8 mouse cellular contexts compared by ENCODE assay signal in genomic region chr1:119878909-119879308, GRCm38 (mm10). TPM values are rescaled to one million over a fixed set of nuclear protein-coding genes. Genes with fewer than 3 reads are reported as not detected.
A peak's percentile ranks its signal among the peaks of the same experiment; 100 is the strongest.
DNase-seq lines count a peak whose midpoint lies in the region; ATAC-seq and TF ChIP-seq lines count a peak whose summit lies in the region.

No protein-coding gene starts in this region.

- 85% methylated on average over 7 of the region's 7 CpGs for WGBS in heart, embryonic 12.5 days

- intact Hi-C loops in gastrocnemius, adult 2 months (cut with DNase I), result no loop called here

- no peaks in the 10 kb centered on the region for H3K36me3 ChIP-seq in heart, embryonic 12.5 days

- H3K9me3 ChIP-seq in heart, embryonic 12.5 days (replicated peaks), result no peaks in the 10 kb centered on the region

- no peak overlapping the region for H3K4me3 ChIP-seq in heart, embryonic 12.5 days
- H3K4me3 ChIP-seq in gastrocnemius, adult 2 months, result peak overlapping the region; percentile 15; the same call in 1 of the 2 replicates

- no peaks in the 10 kb centered on the region for H3K27me3 ChIP-seq in heart, embryonic 12.5 days (replicated peaks)

- H3K27ac ChIP-seq in heart, embryonic 12.5 days (ENCODE audit: poor library complexity, severe bottlenecking), result no peak overlapping the region
- peak overlapping the region; percentile 16; the same call in 1 of the 2 replicates for H3K27ac ChIP-seq in gastrocnemius, adult 2 months

- no peak for ATAC-seq in heart, embryonic 12.5 days (ENCODE audit: insufficient number of reproducible peaks, low FRiP score)
- ATAC-seq in inflammation-experienced regulatory T-cells, adult 6 months, result no peak

- TF ChIP-seq CTCF in gastrocnemius, adult 2 months (IDR thresholded peaks at IDR 0.05), result no peak

- H3K9ac ChIP-seq in heart, embryonic 12.5 days, result no peak overlapping the region

- no peak overlapping the region for H3K4me2 ChIP-seq in heart, embryonic 12.5 days

- DNase-seq in heart, adult 9 months (ENCODE audit: low spot score in 2 of 2), result peak; percentile 8 to 12
- peak; percentile 86 for DNase-seq in adipocyte (ENCODE audit: low spot score)
- peak; percentile 39 for DNase-seq in gastrocnemius, adult 2 months
- DNase-seq in lung, postnatal 10 days, result peak; percentile 80
- DNase-seq in spleen, postnatal 10 days (ENCODE audit: low spot score in 2 of 2), result no peak
- DNase-seq in retina, postnatal 1 day, result no peak

- H3K4me1 ChIP-seq in heart, embryonic 12.5 days (replicated peaks), result no peaks in the 10 kb centered on the region

RNA-seq across cellular contexts. Expression of gene Tmem177, which starts 34.1 kb away (rescaled TPM):
- polyA plus RNA-seq in heart, embryonic 12.5 days (2016; fragmentation: Nextera tagmentation; extraction: Ambion mirVana), result 6.1 and 6.4 TPM in 2 replicates
- 1 to 10 TPM; 6.1 to 7.8 TPM for total RNA-seq in gastrocnemius, adult 2 months (2021)
- 1 to 10 TPM; 6.6 to 8.1 (median 6.7) TPM for polyA plus RNA-seq in inflammation-experienced regulatory T-cells, adult 6 months (2017; shearing (Covaris generic))

RNA-seq across cellular contexts. Expression of gene Ptpn4, which starts 41.5 kb away (rescaled TPM):
- 6.4 and 7.5 TPM in 2 replicates for polyA plus RNA-seq in heart, embryonic 12.5 days (2016; fragmentation: Nextera tagmentation; extraction: Ambion mirVana)
- 10 to 100 TPM; 25.8 to 39.1 TPM for total RNA-seq in gastrocnemius, adult 2 months (2021)
- 10 to 100 TPM in 1 of 3 experiments, 1 to 10 TPM in 2; 3.8 to 13.3 (median 6.7) TPM for polyA plus RNA-seq in inflammation-experienced regulatory T-cells, adult 6 months (2017; shearing (Covaris generic))

Comparison
In these comparisons a context has a peak if more than half of its experiments do, and no peak if none do; other contexts are left out.
1. DNase-seq: peak in heart, adult 9 months (2 of 2), adipocyte (single experiment), gastrocnemius, adult 2 months (single experiment) and lung, postnatal 10 days (single experiment); none in spleen, postnatal 10 days (0 of 2) and retina, postnatal 1 day (single experiment).